Mouse (Mus musculus) embryonic facial prominence, embryonic 14.5 days (tissue): Measurements from ENCODE around the gene Ctf2. TPM values are rescaled to one million over a fixed set of nuclear protein-coding genes. Genes with fewer than 3 reads are reported as not detected.
A peak's percentile ranks its signal among the peaks of the same experiment; 100 is the strongest.
"Not testable (repeated sequence)": the region's sequence is repeated elsewhere in the genome, so short reads cannot be mapped to it uniquely, and the experiment has no call there.

Source experiments
- ATAC-seq: fragments of 200-750 bp; cut with Nextera tagmentation; 2 replicates; pipeline ENCODE4 v1.8.0; 2017; ENCODE audit warnings: low read depth, moderate number of reproducible peaks, moderate TSS enrichment
- DNase-seq: peaks from one replicate; pipeline ENCODE4 v3.0.0-alpha.2; 2015; ENCODE audit warnings: low spot score
- H3K27ac ChIP-seq: fragments of 300-500 bp; sonication (generic); replicated peaks from 2 replicates; pipeline ENCODE4 v1.5.1; 2014; ENCODE audit warnings: low read depth, mild to moderate bottlenecking, low read length, moderate library complexity
- H3K27me3 ChIP-seq: fragments of 300-500 bp; sonication (generic); replicated peaks from 2 replicates; pipeline ENCODE4 v1.6.1; 2014; ENCODE audit warnings: low read length; ENCODE audit not compliant: control insufficient read depth, insufficient read depth
- H3K36me3 ChIP-seq: fragments of 300-500 bp; sonication (generic); 2 replicates; pipeline ENCODE4 v1.6.1; 2014; ENCODE audit warnings: low read length, mixed read lengths; ENCODE audit not compliant: control insufficient read depth, insufficient read depth
- H3K4me1 ChIP-seq: fragments of 300-500 bp; sonication (generic); 2 replicates; pipeline ENCODE4 v1.6.1; 2014; ENCODE audit warnings: antibody characterized with exemption, low read length; ENCODE audit not compliant: control insufficient read depth, insufficient read depth
- H3K4me2 ChIP-seq: fragments of 300-500 bp; sonication (generic); 2 replicates; pipeline ENCODE4 v1.6.1; 2014; ENCODE audit warnings: low read depth, mild to moderate bottlenecking, low read length, moderate library complexity, mixed read lengths
- H3K4me3 ChIP-seq: fragments of 300-500 bp; sonication (generic); 2 replicates; pipeline ENCODE4 v1.5.1; 2014; ENCODE audit warnings: low read depth, mild to moderate bottlenecking, low read length
- H3K9ac ChIP-seq: fragments of 300-500 bp; sonication (generic); 2 replicates; pipeline ENCODE4 v1.6.1; 2014; ENCODE audit warnings: low read depth, mild to moderate bottlenecking, low read length, moderate library complexity, mixed read lengths
- H3K9me3 ChIP-seq: fragments of 300-500 bp; sonication (generic); 2 replicates; pipeline ENCODE4 v1.6.1; 2016; ENCODE audit warnings: low read length; ENCODE audit not compliant: control insufficient read depth
- WGBS: fragments of 180-500 bp; shearing (Covaris S2); extraction: QIAGEN DNeasy Blood & Tissue Kit; methylation state at CpG from one replicate; pipeline ENCODE4 v1.1.7; 2014; 5-methylcytosine and 5-hydroxymethylcytosine counted together
- polyA plus RNA-seq: library from polyadenylated mRNA; unstranded; fragments of >200 nt; fragmentation: Nextera tagmentation; extraction: Ambion mirVana; gene quantifications from 2 replicates; pipeline ENCODE4 v1.2.1, GENCODE M21; 2014

Gene Ctf2
- polyA plus RNA-seq, 1 experiment from 2014 or later, result 0.35 TPM

DNA sequence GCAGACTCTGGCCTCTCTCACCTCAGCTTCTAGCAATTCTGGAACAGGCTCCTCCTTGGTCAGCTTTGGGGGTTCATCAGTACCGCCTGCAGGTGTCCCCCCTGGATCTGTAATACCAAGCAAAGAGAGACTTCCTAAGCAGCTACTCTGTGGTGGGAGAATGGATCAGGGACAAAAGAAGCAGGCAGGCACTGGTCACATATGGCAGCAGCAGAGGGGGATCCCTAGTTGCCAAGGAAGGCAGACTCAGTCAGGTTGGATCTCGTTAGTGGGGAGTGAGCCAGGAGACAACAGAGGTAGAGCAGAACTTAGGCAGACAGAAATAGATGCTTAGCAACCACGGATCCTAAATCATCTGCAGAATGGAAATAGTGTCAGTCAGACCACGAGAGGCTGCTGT is 26.3 kb downstream of the Ctf2 start:
- H3K4me1 ChIP-seq, result peaks cover 16% of the 10 kb centered on the region
- H3K9me3 ChIP-seq, result no peaks in the 10 kb centered on the region
- no peak overlapping the region for H3K27ac ChIP-seq
- no peaks in the 10 kb centered on the region for H3K27me3 ChIP-seq
- no peak overlapping the region for H3K9ac ChIP-seq
- H3K4me3 ChIP-seq, result no peak overlapping the region
- WGBS, result 70% methylated on average over 4 of the region's 4 CpGs
- peaks cover 58% of the 10 kb centered on the region for H3K36me3 ChIP-seq
- DNase-seq, result no peak
- no peak for ATAC-seq
- H3K4me2 ChIP-seq, result no peak overlapping the region

DNA sequence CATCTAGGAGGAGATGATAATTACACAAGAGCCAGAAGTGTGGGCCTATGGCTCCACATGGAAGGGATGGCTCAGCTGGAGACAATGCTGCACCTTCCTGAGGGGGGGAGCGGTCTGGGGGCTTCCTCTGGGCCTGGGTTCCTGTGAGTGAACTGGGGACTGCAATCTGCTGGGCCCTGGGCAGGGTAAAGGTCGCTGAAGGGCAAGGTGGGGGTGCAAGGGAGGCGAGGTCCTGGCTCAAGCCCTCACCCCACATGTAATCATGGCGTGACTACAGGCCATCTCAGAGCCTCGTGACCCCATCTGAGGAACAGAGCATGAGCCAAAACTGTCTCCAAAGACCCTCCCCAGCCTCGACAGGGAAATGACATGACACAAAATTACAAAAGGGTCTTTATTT is 27.4 kb downstream of the Ctf2 start:
- Histone ChIP-seq H3K4me1 (peaks cover 16% of the 10 kb centered on the region), H3K27me3 (no peaks in the 10 kb centered on the region), H3K9ac (no peak overlapping the region), H3K36me3 (peaks cover 69% of the 10 kb centered on the region), H3K4me2 (no peak overlapping the region), H3K27ac (no peak overlapping the region), H3K9me3 (no peaks in the 10 kb centered on the region), H3K4me3 (no peak overlapping the region)
- DNase-seq (no peak), ATAC-seq (no peak)
- WGBS, result 77% methylated on average over 6 of the region's 6 CpGs

DNA sequence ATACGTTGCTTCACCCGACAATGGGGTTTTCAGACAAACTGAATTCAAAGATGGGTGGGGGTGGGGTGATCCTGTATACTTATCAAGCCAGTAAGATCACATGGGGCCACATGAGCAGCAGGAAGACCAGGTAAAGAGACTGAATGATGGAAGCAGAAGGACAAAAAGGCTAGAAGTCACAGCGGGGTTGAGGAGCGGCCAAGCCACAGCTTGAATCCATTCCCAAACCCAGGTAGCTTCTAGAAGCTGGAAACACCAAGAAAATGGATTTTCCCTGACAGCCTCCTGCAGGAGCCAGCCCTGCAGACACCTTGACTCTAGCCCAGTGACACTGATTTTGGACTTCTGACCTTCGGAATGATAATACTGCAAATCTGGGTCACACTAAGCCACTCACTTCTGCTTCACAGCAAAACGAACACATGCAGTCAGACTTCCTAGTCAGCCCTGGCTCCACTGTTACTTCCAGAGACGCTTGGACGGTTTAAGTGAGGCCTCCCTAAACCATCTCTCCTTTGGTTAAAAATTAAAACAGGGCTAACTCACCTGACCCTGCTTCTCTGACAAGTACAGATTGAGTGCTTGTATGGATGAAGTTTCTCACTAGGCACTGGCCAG is 28.3 kb downstream of the Ctf2 start:
- 95% methylated on average over 8 of the region's 8 CpGs for WGBS

DNA sequence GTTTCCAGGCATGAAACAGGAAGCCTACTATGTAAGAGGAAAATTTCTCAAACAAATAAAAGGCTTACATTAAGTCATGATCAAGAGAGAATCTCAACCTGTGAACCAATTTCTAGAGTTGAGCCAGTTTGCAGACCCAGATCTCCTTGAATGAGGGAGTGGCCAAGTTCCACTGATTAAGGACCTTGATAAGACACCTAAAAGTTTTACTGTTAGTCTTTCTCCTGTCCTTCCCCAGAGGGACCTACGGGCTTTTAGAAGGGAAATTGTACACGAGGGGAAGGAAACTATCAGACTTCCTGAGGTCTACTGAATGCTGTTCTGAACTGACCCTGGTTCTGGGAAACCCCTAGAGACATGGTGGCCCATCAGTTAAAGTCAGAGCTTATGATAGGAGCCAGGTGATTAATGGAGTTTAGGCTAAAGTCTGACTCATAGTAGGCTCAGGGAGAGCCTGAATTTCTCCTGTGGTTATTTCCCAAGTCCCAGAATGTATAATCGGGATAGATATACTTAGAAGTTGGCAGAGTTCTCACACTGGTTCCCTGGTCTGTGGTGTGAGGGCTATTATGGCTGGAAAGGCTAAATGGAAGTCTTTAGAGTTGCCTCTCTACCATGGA is 31.1 kb downstream of the Ctf2 start:
- Histone ChIP-seq H3K4me2 (no peak overlapping the region), H3K36me3 (peaks cover 59% of the 10 kb centered on the region), H3K4me1 (no peaks in the 10 kb centered on the region), H3K9me3 (no peaks in the 10 kb centered on the region), H3K4me3 (no peak overlapping the region), H3K27me3 (no peaks in the 10 kb centered on the region), H3K27ac (no peak overlapping the region), H3K9ac (no peak overlapping the region)
- DNase-seq, result no peak
- WGBS, result 70% methylated on average over 3 of the region's 3 CpGs
- no peak for ATAC-seq

More for the DNA sequence above, 28.3 kb downstream of the Ctf2 start:
- Histone ChIP-seq H3K36me3 (peaks cover 72% of the 10 kb centered on the region), H3K4me3 (no peak overlapping the region), H3K9me3 (no peaks in the 10 kb centered on the region), H3K4me1 (peaks cover 16% of the 10 kb centered on the region), H3K27ac (no peak overlapping the region), H3K27me3 (no peaks in the 10 kb centered on the region), H3K9ac (no peak overlapping the region), H3K4me2 (no peak overlapping the region)
- no peak for DNase-seq
- ATAC-seq, result no peak

DNA sequence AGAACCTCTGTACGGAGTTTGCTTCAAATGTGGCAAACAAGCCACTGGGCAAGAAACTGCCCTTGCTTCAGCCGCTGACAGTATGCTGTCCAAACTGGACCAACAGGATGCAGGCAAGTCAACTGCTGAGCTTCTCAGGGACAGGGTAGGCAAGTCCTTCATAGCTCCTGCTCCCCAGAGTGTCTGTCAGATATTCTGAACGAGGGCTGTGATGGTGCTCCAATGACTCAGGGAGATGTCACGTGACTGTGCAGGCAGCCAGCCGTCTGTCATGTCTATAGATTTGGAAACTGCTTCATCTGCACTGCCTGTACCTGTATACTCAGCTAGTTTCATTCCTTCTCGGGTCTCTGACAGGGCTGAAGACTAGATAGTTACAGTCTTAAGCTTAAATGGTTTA is 33.0 kb downstream of the Ctf2 start:
- 72% methylated on average over 6 of the region's 6 CpGs for WGBS
- Histone ChIP-seq H3K27me3 (no peaks in the 10 kb centered on the region), H3K9ac (no peak overlapping the region), H3K27ac (no peak overlapping the region), H3K4me1 (no peaks in the 10 kb centered on the region), H3K9me3 (no peaks in the 10 kb centered on the region), H3K4me2 (no peak overlapping the region), H3K36me3 (peaks cover 51% of the 10 kb centered on the region), H3K4me3 (no peak overlapping the region)
- no peak for ATAC-seq
- DNase-seq, result no peak

DNA sequence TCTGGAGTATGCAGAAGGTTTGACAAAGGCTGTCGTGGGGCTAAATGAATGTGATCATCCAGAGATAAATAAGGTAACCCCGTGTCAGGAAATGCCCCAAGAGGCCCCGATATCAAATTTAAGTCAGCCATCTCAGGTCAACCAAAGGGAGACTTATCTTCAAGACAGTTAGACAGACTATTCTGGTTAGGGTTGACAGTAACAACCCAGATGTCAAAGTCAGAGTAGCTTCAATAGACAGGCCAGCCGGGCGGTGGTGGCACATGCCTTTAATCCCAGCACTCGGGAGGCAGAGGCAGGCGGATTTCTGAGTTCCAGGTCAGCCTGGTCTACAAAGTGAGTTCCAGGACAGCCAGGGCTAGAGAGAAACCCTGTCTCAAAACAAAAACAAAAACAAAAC is 38.2 kb downstream of the Ctf2 start:
- H3K4me3 ChIP-seq, H3K4me2 ChIP-seq, H3K27me3 ChIP-seq, H3K9me3 ChIP-seq, H3K4me1 ChIP-seq, H3K27ac ChIP-seq, H3K9ac ChIP-seq, DNase-seq, ATAC-seq: not testable (repeated sequence)
- 89% methylated on average over 7 of the region's 7 CpGs for WGBS
- H3K36me3 ChIP-seq, result peaks cover 16% of the 10 kb centered on the region

DNA sequence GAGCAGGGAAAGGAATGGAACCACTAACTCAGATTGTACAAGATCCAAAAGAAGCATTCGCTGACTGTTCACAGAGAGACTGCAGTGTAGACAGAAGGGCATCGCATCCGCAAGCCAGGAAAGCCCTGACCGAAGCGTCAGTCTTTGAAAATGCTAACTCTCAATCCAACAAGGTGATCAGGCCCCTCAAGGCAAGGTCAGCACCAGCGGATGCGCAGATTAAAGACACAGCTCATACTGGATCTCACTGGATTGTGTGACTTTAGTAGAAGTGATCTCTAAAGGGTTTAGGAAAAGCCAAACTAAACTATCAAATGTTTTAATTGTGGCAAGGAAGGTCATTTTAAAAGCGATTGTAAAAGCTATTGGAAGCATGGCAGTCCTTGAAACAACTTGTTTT is 38.7 kb downstream of the Ctf2 start:
- no peaks in the 10 kb centered on the region for H3K9me3 ChIP-seq
- DNase-seq, result no peak
- no peak overlapping the region for H3K9ac ChIP-seq
- H3K4me2 ChIP-seq, result no peak overlapping the region
- no peak overlapping the region for H3K4me3 ChIP-seq
- peaks cover 16% of the 10 kb centered on the region for H3K36me3 ChIP-seq
- 92% methylated on average over 8 of the region's 8 CpGs for WGBS
- ATAC-seq, result no peak
- no peak overlapping the region for H3K27ac ChIP-seq
- H3K4me1 ChIP-seq, result peaks cover 7% of the 10 kb centered on the region
- no peaks in the 10 kb centered on the region for H3K27me3 ChIP-seq

DNA sequence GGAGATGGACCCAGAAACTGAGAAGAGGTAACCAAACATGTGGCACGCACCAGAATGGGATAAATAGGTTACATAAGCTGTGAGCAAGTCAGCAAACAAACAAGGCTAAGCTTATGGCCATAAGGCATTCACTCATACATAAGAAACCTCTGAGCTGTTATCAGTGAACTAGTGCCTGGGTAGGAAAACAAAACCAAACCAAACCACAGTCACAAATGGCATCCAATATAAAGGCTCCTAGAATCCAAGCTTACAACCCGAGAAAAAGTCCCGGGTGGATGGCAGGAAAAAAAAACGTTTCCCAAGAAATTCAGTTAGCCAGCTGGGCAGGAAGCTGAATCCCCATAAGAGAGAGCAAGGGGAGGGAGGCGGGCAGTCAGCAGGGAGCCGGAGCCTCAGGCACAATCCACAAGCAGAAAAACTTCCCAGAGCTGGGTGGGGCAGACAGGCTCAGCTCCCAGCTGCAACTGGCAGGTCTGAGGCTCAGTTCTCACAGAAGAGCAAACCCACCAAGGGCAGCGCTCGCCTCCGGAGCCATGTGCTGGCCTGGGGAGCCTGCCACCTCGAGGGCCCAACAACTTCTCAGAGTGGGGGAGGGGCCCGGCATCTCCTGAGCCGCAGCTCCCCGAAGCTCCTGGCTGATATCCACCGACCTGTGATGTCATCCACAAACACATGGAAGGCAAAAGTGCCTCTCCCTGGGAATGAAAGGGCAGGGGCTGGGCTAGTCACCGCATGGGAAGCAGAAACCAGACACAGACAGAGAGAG is 40.6 kb downstream of the Ctf2 start:
- DNase-seq (peak; percentile 92), ATAC-seq (peak; percentile 90)
- Histone ChIP-seq H3K9me3 (no peaks in the 10 kb centered on the region), H3K27ac (peak overlapping the region; percentile 92), H3K36me3 (peaks cover 16% of the 10 kb centered on the region), H3K9ac (peak overlapping the region; percentile 56), H3K4me1 (peaks cover 7% of the 10 kb centered on the region), H3K4me3 (peak overlapping the region; percentile 26), H3K27me3 (no peaks in the 10 kb centered on the region), H3K4me2 (peak overlapping the region; percentile 51)
- WGBS, result 3% methylated on average over 15 of the region's 15 CpGs
